Mouse (Mus musculus) ES-E14 (cell line): ENCODE data around the gene Zmynd10.

Experiments
- HCFC1 ChIP-seq: IDR thresholded peaks from 2 replicates; pipeline ENCODE4 v1.6.1; 2012; ENCODE audit warnings: low read length, inconsistent platforms, borderline replicate concordance; ENCODE audit not compliant: insufficient read depth
- MAFK ChIP-seq: IDR thresholded peaks from 2 replicates; pipeline ENCODE4 v1.6.1; 2014; ENCODE audit warnings: mild to moderate bottlenecking, low read depth, low read length, inconsistent platforms; ENCODE audit not compliant: insufficient read depth
- ZNF384 ChIP-seq: IDR thresholded peaks from 2 replicates; pipeline ENCODE4 v1.6.1; 2012; ENCODE audit warnings: low read depth, low read length, inconsistent platforms

DNA sequence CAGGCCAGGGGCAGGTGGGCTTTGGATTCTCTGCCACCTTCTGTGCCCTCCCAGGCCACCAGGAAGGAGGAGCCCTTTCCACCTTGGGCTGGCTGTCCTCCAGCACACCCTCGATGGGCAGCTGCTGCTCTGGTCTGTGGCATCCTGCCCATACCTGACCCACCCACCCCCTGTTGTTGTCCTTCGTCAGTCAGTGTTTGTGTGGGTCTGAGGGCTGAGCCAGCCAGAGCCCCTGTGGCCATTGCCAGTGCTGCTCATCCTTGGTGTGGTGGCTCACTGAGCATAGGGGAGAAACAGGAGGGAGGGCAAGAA lies 24.7 kb upstream of the Zmynd10 start:
- no peak for TF ChIP-seq MAFK
- TF ChIP-seq HCFC1, result no peak
- no peak for TF ChIP-seq ZNF384
